In genomic region chr5:129720176-129720575, GRCm38 (mm10) we compare ENCODE assay signal across 17 mouse cellular contexts. TPM values are rescaled to one million over a fixed set of nuclear protein-coding genes. Genes with fewer than 3 reads are reported as not detected.
DNase-seq lines count a peak whose midpoint lies in the region; ATAC-seq and TF ChIP-seq lines count a peak whose summit lies in the region.
"Had no signal": no experiment of that assay in that cellular context is flagged by ENCODE, and none has a peak within 500 bp of the region (broad histone marks: within the 10 kb centered on the region; RNA-seq: fewer than 3 reads in every experiment).

No protein-coding gene starts in this region.

- no peak for TF ChIP-seq POLR2A in bone marrow macrophage, adult 2 months (IDR thresholded peaks at IDR 0.05; ENCODE audit: borderline replicate concordance, low read depth, low read length)

- H3K27me3 ChIP-seq in forebrain, embryonic 11.5 days (ENCODE audit: control insufficient read depth, insufficient read depth, low read length): no peaks in the 10 kb centered on the region
- no peaks in the 10 kb centered on the region for H3K27me3 ChIP-seq in forebrain, embryonic 14.5 days (replicated peaks; ENCODE audit: control insufficient read depth, insufficient read depth, low read length)
- no peaks in the 10 kb centered on the region for H3K27me3 ChIP-seq in kidney, embryonic 14.5 days (ENCODE audit: control insufficient read depth, insufficient read depth, low read length)
- no peaks in the 10 kb centered on the region for H3K27me3 ChIP-seq in lung, embryonic 14.5 days (ENCODE audit: insufficient read depth, low read length)
- H3K27me3 ChIP-seq: embryonic facial prominence, embryonic 15.5 days; forebrain, embryonic 12.5 days; heart, embryonic 15.5 days; liver, embryonic 13.5 days; midbrain, embryonic 13.5 days had no signal

- H3K9ac ChIP-seq in forebrain, embryonic 11.5 days (ENCODE audit: low read length): no peak overlapping the region
- H3K9ac ChIP-seq in forebrain, embryonic 14.5 days (ENCODE audit: low read length): no peak overlapping the region
- no peak overlapping the region for H3K9ac ChIP-seq in kidney, embryonic 14.5 days (ENCODE audit: low read depth, low read length)
- H3K9ac ChIP-seq in lung, embryonic 14.5 days: no peak overlapping the region
- H3K9ac ChIP-seq: embryonic facial prominence, embryonic 15.5 days; forebrain, embryonic 12.5 days; heart, embryonic 15.5 days; liver, embryonic 13.5 days; midbrain, embryonic 13.5 days had no signal

- H3K27ac ChIP-seq in forebrain, embryonic 11.5 days (ENCODE audit: low read depth, low read length): no peak overlapping the region
- no peak overlapping the region for H3K27ac ChIP-seq in forebrain, embryonic 14.5 days (ENCODE audit: low read depth, low read length)
- H3K27ac ChIP-seq in kidney, embryonic 14.5 days (ENCODE audit: low read depth, low read length): no peak overlapping the region
- H3K27ac ChIP-seq in lung, embryonic 14.5 days (ENCODE audit: low read depth): no peak overlapping the region
- no peak overlapping the region for H3K27ac ChIP-seq in bone marrow macrophage, adult 2 months (ENCODE audit: insufficient read depth, low read depth, low read length)
- H3K27ac ChIP-seq: embryonic facial prominence, embryonic 15.5 days; forebrain, embryonic 12.5 days; heart, embryonic 15.5 days; hindbrain, embryonic 10.5 days; liver, embryonic 13.5 days; midbrain, embryonic 13.5 days had no signal

- 84% methylated on average over 3 of the region's 3 CpGs for WGBS in forebrain, embryonic 11.5 days
- WGBS in forebrain, embryonic 14.5 days: 89% methylated on average over 3 of the region's 3 CpGs
- WGBS in kidney, embryonic 14.5 days: 86% methylated on average over 3 of the region's 3 CpGs
- 88% methylated on average over 3 of the region's 3 CpGs for WGBS in lung, embryonic 14.5 days

- H3K4me1 ChIP-seq in forebrain, embryonic 11.5 days (replicated peaks; ENCODE audit: control insufficient read depth, insufficient read depth, low read length): no peaks in the 10 kb centered on the region
- peaks cover 3% of the 10 kb centered on the region; the same call in 1 of the 2 replicates for H3K4me1 ChIP-seq in forebrain, embryonic 14.5 days (ENCODE audit: control insufficient read depth, insufficient read depth, low read length)
- peaks cover 9% of the 10 kb centered on the region; the same call in 1 of the 2 replicates for H3K4me1 ChIP-seq in kidney, embryonic 14.5 days (ENCODE audit: control insufficient read depth, insufficient read depth, low read length)
- 0 out of 2 replicates have a peak, but pooled peaks cover 6% of the 10 kb centered on the region for H3K4me1 ChIP-seq in lung, embryonic 14.5 days (ENCODE audit: insufficient read depth)
- H3K4me1 ChIP-seq in bone marrow macrophage, adult 2 months (ENCODE audit: control insufficient read depth, insufficient read depth, low read length): peaks cover 4% of the 10 kb centered on the region

- DNase-seq in forebrain, embryonic 11.5 days (ENCODE audit: low spot score): peak; percentile 49
- DNase-seq in forebrain, embryonic 14.5 days (ENCODE audit: low spot score): no peak
- DNase-seq in kidney, postnatal 10 days: peak; percentile 21
- DNase-seq in lung, embryonic 14.5 days: no peak
- no peak for DNase-seq in lung, postnatal 10 days
- no peak for DNase-seq in heart, adult 11 months
- DNase-seq: embryo, embryonic 11 days; liver, embryonic 13.5 days; thymus, postnatal 36 days had no signal

- peaks cover 3% of the 10 kb centered on the region; the same call in 1 of the 2 replicates for H3K36me3 ChIP-seq in forebrain, embryonic 11.5 days (ENCODE audit: control insufficient read depth, insufficient read depth, low read length)
- peaks cover 34% of the 10 kb centered on the region for H3K36me3 ChIP-seq in forebrain, embryonic 14.5 days (ENCODE audit: control insufficient read depth, insufficient read depth, low read length)
- H3K36me3 ChIP-seq in kidney, embryonic 14.5 days (ENCODE audit: control insufficient read depth, insufficient read depth, low read length): peaks cover 28% of the 10 kb centered on the region
- peaks cover 30% of the 10 kb centered on the region; the same call in 1 of the 2 replicates for H3K36me3 ChIP-seq in lung, embryonic 14.5 days (ENCODE audit: insufficient read depth)

- TF ChIP-seq CTCF in lung, embryonic 14.5 days (IDR thresholded peaks at IDR 0.05; ENCODE audit: low read depth): peak; percentile 24; the same call in 1 of the 2 replicates
- peak; percentile 22; the same call in 1 of the 2 replicates for TF ChIP-seq CTCF in bone marrow macrophage, adult 2 months (IDR thresholded peaks at IDR 0.05; ENCODE audit: low read depth, low read length)

- ATAC-seq in forebrain, embryonic 11.5 days (replicated peaks; ENCODE audit: low FRiP score): no peak
- ATAC-seq in forebrain, embryonic 14.5 days: no peak
- no peak for ATAC-seq in kidney, embryonic 14.5 days (ENCODE audit: low FRiP score, low TSS enrichment)
- no peak for ATAC-seq in lung, embryonic 14.5 days (ENCODE audit: insufficient read depth)
- ATAC-seq: midbrain, embryonic 13.5 days had no signal

- no peak overlapping the region for H3K4me2 ChIP-seq in forebrain, embryonic 11.5 days (ENCODE audit: low read depth, low read length, severe bottlenecking)
- no peak overlapping the region for H3K4me2 ChIP-seq in forebrain, embryonic 14.5 days (ENCODE audit: low read length)
- no peak overlapping the region for H3K4me2 ChIP-seq in kidney, embryonic 14.5 days (replicated peaks; ENCODE audit: low read depth, low read length)
- no peak overlapping the region for H3K4me2 ChIP-seq in lung, embryonic 14.5 days
- H3K4me2 ChIP-seq: embryonic facial prominence, embryonic 15.5 days; forebrain, embryonic 12.5 days; heart, embryonic 15.5 days; liver, embryonic 13.5 days; midbrain, embryonic 13.5 days had no signal

- no peak overlapping the region for H3K4me3 ChIP-seq in forebrain, embryonic 11.5 days (ENCODE audit: low read depth, low read length)
- no peak overlapping the region for H3K4me3 ChIP-seq in forebrain, embryonic 14.5 days (ENCODE audit: low read depth, low read length)
- no peak overlapping the region for H3K4me3 ChIP-seq in kidney, embryonic 14.5 days (ENCODE audit: low read length)
- no peak overlapping the region for H3K4me3 ChIP-seq in lung, embryonic 14.5 days (ENCODE audit: low read depth, low read length)
- H3K4me3 ChIP-seq in bone marrow macrophage, adult 2 months (ENCODE audit: insufficient read depth, low read length): no peak overlapping the region
- H3K4me3 ChIP-seq: embryonic facial prominence, embryonic 15.5 days; forebrain, embryonic 12.5 days; heart, embryonic 15.5 days; hindbrain, embryonic 10.5 days; liver, embryonic 13.5 days; midbrain, embryonic 13.5 days had no signal

- no peaks in the 10 kb centered on the region for H3K9me3 ChIP-seq in forebrain, embryonic 11.5 days (ENCODE audit: control insufficient read depth, low read length)
- no peaks in the 10 kb centered on the region for H3K9me3 ChIP-seq in forebrain, embryonic 14.5 days (replicated peaks; ENCODE audit: control insufficient read depth, low read length)
- no peaks in the 10 kb centered on the region for H3K9me3 ChIP-seq in kidney, embryonic 14.5 days (ENCODE audit: control insufficient read depth, low read length)
- no peaks in the 10 kb centered on the region for H3K9me3 ChIP-seq in lung, embryonic 14.5 days (ENCODE audit: low read depth, low read length)
- H3K9me3 ChIP-seq: embryonic facial prominence, embryonic 15.5 days; forebrain, embryonic 12.5 days; heart, embryonic 15.5 days; hindbrain, embryonic 10.5 days; liver, embryonic 13.5 days; midbrain, embryonic 13.5 days had no signal

RNA-seq across cellular contexts. Expression of gene Nipsnap2, which starts 4.7 kb away (rescaled TPM):
- 75.0 and 77.3 TPM in 2 replicates for polyA plus RNA-seq in forebrain, embryonic 11.5 days (2014; fragmentation: Nextera tagmentation; extraction: Ambion mirVana)
- polyA plus RNA-seq in forebrain, embryonic 14.5 days (2014; fragmentation: Nextera tagmentation; extraction: Ambion mirVana): 78.9 and 79.4 TPM in 2 replicates
- 117 and 137 TPM in 2 replicates for polyA plus RNA-seq in kidney, embryonic 14.5 days (2014; fragmentation: Nextera tagmentation; extraction: Ambion mirVana)
- polyA plus RNA-seq in lung, embryonic 14.5 days (2014; fragmentation: Nextera tagmentation; extraction: Ambion mirVana): 82.2 and 86.2 TPM in 2 replicates
- polyA plus RNA-seq in bone marrow macrophage, adult 2 months (2012; ENCODE audit: insufficient read depth, insufficient read length, missing spikeins): 42.7 and 46.1 TPM in 2 replicates

RNA-seq across cellular contexts. Expression of gene Mrps17, which starts 4.9 kb away (rescaled TPM):
- 164 and 185 TPM in 2 replicates for polyA plus RNA-seq in forebrain, embryonic 11.5 days (2014; fragmentation: Nextera tagmentation; extraction: Ambion mirVana)
- 231 and 240 TPM in 2 replicates for polyA plus RNA-seq in forebrain, embryonic 14.5 days (2014; fragmentation: Nextera tagmentation; extraction: Ambion mirVana)
- 201 and 234 TPM in 2 replicates for polyA plus RNA-seq in kidney, embryonic 14.5 days (2014; fragmentation: Nextera tagmentation; extraction: Ambion mirVana)
- polyA plus RNA-seq in lung, embryonic 14.5 days (2014; fragmentation: Nextera tagmentation; extraction: Ambion mirVana): 187 and 196 TPM in 2 replicates
- 72.2 and 75.6 TPM in 2 replicates for polyA plus RNA-seq in bone marrow macrophage, adult 2 months (2012; ENCODE audit: insufficient read depth, insufficient read length, missing spikeins)

RNA-seq across cellular contexts. Expression of gene Sept14, which starts 11.9 kb away (rescaled TPM):
- polyA plus RNA-seq in forebrain, embryonic 11.5 days (2014; fragmentation: Nextera tagmentation; extraction: Ambion mirVana): not detected in 2 replicates
- not detected in 2 replicates for polyA plus RNA-seq in forebrain, embryonic 14.5 days (2014; fragmentation: Nextera tagmentation; extraction: Ambion mirVana)
- polyA plus RNA-seq in kidney, embryonic 14.5 days (2014; fragmentation: Nextera tagmentation; extraction: Ambion mirVana): not detected in 2 replicates
- polyA plus RNA-seq in lung, embryonic 14.5 days (2014; fragmentation: Nextera tagmentation; extraction: Ambion mirVana): not detected in 2 replicates
- not detected in 2 replicates for polyA plus RNA-seq in bone marrow macrophage, adult 2 months (2012; ENCODE audit: insufficient read depth, insufficient read length, missing spikeins)
- polyA plus RNA-seq: embryonic facial prominence, embryonic 15.5 days; forebrain, embryonic 12.5 days; heart, embryonic 15.5 days; hindbrain, embryonic 10.5 days; liver, embryonic 13.5 days; midbrain, embryonic 13.5 days; neural tube, embryonic 14.5 days had no signal

RNA-seq across cellular contexts. Expression of gene Zfp11, which starts 50.3 kb away (rescaled TPM):
- polyA plus RNA-seq in forebrain, embryonic 11.5 days (2014; fragmentation: Nextera tagmentation; extraction: Ambion mirVana): 8.3 and 8.5 TPM in 2 replicates
- 5.3 and 7.8 TPM in 2 replicates for polyA plus RNA-seq in forebrain, embryonic 14.5 days (2014; fragmentation: Nextera tagmentation; extraction: Ambion mirVana)
- 4.9 and 5.7 TPM in 2 replicates for polyA plus RNA-seq in kidney, embryonic 14.5 days (2014; fragmentation: Nextera tagmentation; extraction: Ambion mirVana)
- 5.3 and 6.3 TPM in 2 replicates for polyA plus RNA-seq in lung, embryonic 14.5 days (2014; fragmentation: Nextera tagmentation; extraction: Ambion mirVana)
- 2.4 TPM in 2 replicates for polyA plus RNA-seq in bone marrow macrophage, adult 2 months (2012; ENCODE audit: insufficient read depth, insufficient read length, missing spikeins)

Comparison
In these comparisons a context has a peak if more than half of its experiments do, and no peak if none do; other contexts are left out.
1. DNase-seq: peak in forebrain, embryonic 11.5 days (single experiment) and kidney, postnatal 10 days (single experiment); none in forebrain, embryonic 14.5 days (single experiment), lung, embryonic 14.5 days (single experiment), lung, postnatal 10 days (single experiment) and heart, adult 11 months (single experiment).